Mouse (Mus musculus): ENCODE data around the gene Mrap.

The Mrap gene

GRCm38 (mm10) chr16:90753386-90753941 lies 15.5 kb downstream of the Mrap start:
- DNase-seq (ENCODE audit: low spot score in 2 of 2): no peak

DNA sequence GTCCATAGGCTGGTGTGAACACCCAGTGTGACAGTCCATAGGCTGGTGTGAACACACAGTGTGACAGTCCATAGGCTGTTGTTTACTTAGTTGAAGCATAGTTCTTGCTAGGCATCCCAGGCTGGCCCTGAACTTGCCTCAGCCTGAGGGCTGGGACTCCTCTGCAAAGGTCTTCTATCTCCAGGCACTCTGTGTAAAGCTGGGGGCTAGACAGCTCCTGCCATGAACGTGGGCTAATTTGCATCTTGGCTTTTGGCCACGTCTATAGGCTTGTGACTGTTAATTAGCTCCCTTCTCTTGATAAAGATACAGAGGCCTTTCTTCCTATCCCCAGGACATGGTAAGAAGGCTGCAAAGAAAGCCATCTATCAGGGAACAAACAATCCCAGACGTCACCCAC lies 21.3 kb downstream of the Mrap start:
- DNase-seq (ENCODE audit: low spot score in 2 of 2): no peak

DNA sequence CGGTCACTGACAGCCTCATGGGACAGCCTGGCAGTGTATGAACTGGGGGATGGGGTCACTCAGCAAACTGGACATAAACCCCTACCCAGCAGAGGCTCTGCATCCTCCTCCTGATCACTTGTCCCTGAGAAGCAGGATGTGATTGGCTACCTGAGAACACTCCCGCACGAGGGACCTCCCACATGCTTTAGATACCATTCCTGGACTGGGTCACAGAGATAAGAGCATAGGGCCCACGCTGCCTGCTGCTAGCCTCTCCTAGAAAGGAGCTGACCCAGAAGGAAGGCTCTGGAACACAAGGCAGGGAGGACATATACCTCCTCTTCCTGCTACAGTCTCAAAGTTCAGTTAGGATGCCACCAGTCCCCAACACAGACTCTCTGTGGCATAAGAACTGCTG lies 22.5 kb downstream of the Mrap start:
- DNase-seq (ENCODE audit: low spot score in 2 of 2): peak; percentile 70 to 75

DNA sequence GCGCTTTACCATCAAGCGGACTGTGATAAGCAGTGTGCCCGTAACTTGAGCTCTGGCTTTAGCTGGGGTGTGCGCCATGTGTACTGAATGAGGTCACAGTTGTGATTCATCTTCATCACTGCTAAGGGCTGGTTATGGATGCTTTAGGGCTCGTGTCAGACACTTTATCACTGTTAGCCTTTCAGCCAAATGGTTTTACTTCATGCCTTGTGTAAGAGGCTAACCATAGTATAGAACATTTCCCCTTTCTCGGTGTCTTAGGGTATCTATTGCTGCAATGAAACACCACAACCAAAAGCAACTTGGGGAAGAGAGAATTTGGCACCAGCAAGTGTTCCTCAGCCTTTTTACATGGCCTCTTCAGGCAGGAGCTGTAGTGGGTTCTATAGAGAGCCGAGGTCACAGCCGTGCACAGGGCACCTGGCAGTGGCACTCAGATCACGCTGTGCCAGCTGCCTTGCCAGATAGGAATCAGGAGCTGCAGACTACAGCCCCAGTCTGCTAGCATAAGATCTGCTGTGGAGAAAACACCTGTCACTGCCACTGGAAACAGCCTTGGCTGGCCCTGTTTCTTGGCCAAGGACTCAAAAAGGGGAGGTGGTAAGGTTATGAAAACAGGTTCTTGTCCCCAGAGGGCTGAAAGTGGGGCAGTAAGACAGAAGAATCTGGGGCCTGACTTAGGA lies 27.3 kb downstream of the Mrap start:
- DNase-seq (ENCODE audit: low spot score in 2 of 2): peak in 1 of 2 experiments; percentile 44

DNA sequence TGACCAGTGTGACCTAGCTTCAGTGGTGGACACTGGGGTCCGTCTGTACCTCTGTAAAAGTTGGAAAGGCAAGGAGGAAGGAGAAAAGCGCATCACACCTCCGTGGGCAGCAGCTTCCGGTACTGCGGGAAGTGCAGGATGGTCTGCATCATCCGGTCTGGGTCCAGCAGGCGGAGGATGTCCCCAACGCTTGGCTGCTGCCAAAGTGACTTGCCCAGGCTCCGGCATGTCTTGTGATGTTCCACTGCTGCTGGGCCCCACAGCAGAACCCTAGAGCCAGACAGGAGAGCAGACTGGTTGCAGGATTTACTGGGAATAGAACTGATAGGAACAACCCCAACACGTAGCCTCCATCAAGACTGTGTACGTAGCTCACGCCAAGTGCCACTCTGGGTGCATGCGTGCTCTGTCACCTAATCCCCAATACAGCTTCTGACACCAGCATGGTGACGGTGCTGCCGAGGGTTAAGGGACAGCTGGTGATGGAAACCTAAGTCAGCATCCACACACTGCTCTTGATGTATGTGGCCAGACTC lies 29.0 kb downstream of the Mrap start:
- no peak for DNase-seq (ENCODE audit: low spot score in 2 of 2)

DNA sequence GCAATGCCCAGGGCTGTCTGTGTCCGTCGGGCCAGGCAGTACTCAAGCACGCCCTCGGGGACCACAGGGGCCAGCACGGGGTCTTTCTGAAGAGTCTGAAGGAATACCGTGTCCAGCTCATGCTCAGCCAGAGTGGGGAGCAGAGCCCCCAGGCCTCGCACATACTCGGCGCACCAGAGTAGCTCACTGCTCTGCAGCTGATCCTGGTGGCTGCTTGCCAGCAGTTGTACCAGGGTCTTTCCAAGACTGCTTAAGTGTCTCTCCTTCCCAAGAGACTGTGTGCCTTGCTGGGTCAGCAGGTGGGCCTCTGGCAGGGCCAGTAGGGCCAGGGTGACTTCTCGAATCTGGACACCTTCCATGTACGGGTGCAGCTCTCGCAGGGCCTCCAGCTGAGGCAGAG lies 36.2 kb downstream of the Mrap start:
- DNase-seq (ENCODE audit: low spot score in 2 of 2): no peak

GRCm38 (mm10) chr16:90774646-90775045 lies 36.6 kb downstream of the Mrap start:
- no peak for DNase-seq (ENCODE audit: low spot score in 2 of 2)

GRCm38 (mm10) chr16:90775946-90776520 lies 38.0 kb downstream of the Mrap start:
- no peak for DNase-seq (ENCODE audit: low spot score in 2 of 2)

- DNase-seq (ENCODE audit: low spot score in 2 of 2): no peak
Observed at GRCm38 (mm10) chr16:90779783-90780182, 41.8 kb downstream of the Mrap start.

GRCm38 (mm10) chr16:90783302-90783701 lies 45.3 kb downstream of the Mrap start:
- no peak for DNase-seq (ENCODE audit: low spot score in 2 of 2)

DNA sequence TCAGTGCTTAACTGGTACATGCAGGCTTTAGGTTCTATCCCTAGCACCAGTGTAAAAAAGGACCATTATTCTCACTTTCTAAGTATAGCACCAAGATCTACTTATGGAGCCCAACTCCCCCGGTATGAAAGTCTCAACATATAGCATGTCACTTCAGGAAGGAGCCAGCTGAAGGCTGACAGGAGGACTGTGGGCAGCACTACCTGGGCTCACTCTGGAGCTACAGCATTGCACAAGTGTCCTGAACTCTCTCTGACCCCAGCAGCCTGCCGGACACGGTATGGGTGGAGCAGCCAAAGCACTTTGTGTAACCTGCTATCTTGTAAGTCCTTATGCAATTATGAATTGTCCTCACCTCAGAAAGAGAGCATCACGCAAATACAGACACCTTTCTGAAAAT lies 47.2 kb downstream of the Mrap start:
- DNase-seq (ENCODE audit: low spot score in 2 of 2): no peak

GRCm38 (mm10) chr16:90788580-90788979 lies 50.6 kb downstream of the Mrap start:
- DNase-seq (ENCODE audit: low spot score in 2 of 2): no peak

DNA sequence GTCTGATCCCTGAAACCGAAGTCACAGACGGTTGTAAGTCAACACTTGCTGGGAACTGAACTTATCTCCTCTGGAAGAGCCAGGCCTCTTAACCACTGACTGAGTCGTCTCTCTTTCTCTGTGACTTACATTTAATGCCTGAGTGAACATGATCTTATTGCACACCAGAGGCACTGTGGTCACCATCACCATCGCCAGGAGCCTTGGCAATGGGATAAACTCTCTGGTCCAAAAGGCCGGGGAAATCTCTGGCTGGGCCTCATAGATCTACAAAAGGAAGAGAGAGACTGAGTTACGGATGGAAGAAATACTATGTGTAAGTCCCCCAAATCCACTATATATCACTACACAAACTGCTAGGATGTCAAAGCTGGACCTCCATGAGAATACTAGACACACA lies 52.9 kb downstream of the Mrap start:
- DNase-seq (ENCODE audit: low spot score in 2 of 2): no peak

DNA sequence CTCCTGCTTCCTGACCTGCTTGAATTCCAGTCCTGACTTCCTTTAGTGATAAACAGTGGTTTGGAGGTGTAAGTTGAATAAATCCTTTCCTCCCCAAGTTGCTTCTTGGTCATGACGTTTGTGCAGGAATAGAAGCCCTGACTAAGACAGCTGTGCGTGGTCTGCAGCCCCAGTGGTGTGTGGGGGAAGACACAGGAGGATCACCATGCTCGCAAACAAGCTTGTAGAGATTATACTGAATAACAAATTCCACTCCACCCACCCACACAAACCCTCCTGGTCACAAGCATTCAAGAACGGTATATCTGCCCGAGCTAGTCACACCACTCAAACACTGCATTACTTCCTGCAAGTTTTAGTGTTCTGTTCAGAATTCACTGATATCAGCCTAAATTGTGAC lies 54.1 kb downstream of the Mrap start:
- no peak for DNase-seq (ENCODE audit: low spot score in 2 of 2)

DNA sequence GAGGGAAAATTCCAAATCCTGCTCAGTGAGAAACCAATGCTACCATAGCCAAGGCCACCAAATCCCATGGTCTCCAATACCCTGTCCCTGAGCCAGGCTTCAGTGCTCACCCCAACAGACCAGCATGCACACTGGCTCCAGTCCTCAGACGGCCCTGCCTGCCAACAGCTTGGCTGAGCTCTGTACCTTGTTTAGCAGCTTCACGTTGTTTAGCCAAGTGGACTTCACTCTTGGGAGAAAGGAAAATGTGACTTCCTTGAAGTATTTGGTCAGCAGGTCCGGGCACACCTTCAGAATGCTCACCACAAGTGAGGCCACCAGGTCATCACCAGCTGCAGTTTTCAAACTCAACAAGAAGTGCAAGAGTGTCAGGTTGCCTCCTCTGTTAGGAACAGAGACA lies 54.5 kb downstream of the Mrap start:
- DNase-seq (ENCODE audit: low spot score in 2 of 2): no peak

DNA sequence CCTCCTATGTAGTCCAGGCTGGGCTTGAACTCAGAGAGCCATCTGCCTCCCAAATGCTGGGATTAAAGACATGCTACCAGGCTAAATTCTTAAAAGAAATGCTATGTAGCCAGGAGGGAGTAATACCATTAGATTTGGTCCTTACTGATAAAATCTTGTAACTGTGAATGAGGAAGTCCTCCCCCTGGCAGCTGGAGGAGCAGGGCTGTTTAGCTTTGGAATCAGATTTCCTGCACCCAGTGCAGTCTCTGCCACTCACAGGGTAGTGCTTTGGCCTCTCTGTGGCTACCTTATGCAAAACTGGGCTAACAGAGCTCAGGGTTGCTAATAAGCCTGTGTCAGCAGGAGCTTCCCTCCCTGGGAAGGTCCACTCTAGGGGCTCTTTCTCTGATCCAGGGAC lies 56.7 kb downstream of the Mrap start:
- DNase-seq (ENCODE audit: low spot score in 2 of 2): no peak

DNA sequence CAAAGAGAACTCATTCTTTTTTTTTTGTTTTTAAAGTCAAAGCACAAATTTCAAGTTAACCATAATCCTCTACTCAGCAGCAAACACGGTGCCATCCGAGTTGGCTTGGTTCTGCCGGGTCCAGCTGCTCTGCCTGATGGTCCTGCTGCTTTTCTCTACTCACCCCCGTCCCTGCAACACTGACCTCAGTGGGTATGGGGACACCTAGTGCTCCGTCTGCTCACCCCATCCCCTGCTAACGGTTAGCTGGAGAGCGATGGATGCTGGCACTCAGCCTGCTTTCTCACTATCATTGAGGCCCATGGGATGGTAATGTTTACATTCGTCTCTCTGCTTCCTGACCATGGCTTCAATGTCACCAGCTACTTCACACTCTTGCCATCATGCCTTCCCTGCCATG lies 60.4 kb downstream of the Mrap start:
- no peak for DNase-seq (ENCODE audit: low spot score in 2 of 2)

DNA sequence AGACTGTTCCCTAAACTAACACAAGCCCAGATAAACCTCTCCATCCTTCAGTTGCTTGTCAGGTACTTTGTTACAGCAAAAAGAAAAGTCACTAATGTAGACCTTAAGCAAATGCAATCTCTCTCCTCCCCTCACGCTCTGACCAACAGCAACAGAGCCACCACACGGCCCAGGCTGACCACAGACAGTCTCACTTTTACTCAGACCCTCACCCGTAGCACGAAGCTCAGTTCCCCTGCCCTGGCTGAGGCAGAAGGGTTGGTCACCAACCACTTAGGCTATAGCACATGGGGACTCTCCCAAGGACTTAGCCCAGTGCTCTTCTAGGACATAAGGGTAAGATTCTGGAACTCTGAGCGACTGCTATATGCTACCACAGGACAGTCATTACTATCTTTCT lies 60.8 kb downstream of the Mrap start:
- DNase-seq (ENCODE audit: low spot score in 2 of 2): no peak

Data from spleen, postnatal 4 days (tissue).